Mouse (Mus musculus): ENCODE measurements around the gene Kyat1.
"Not testable (repeated sequence)": the region's sequence is repeated elsewhere in the genome, so short reads cannot be mapped to it uniquely, and the experiment has no call there.

The Kyat1 gene

DNA sequence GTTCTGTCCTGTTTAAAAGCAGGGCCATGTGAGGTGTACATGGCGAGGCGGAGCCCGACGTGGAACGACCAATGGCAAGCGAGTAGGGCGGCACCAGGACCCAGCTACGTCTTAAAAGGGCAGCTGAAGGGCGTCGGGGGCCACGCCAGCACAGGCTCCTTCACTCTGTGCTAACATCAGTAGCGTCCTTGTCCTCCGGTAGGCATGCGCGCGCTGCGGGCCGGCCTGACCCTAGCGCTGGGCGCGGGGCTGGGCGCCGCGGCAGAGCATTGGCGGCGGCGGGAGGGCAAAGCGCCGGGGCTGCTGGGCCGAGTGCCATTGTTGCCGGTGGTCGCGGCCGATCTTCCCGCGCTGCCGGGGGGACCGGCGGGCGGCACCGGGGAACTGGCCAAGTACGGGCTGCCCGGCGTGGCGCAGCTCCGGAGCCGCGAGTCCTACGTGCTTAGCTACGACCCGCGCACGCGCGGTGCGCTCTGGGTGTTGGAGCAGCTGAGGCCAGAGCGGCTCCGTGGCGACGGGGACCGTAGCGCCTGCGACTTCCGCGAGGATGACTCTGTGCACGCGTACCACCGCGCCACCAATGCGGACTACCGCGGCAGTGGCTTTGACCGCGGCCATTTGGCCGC lies 34.2 kb downstream of the Kyat1 start, which contains the start of gene Endog:
TSS of gene Endog (plus strand) at position 123 of the 626 bp plus-strand sequence.
- peak; percentile 87 for DNase-seq

DNA sequence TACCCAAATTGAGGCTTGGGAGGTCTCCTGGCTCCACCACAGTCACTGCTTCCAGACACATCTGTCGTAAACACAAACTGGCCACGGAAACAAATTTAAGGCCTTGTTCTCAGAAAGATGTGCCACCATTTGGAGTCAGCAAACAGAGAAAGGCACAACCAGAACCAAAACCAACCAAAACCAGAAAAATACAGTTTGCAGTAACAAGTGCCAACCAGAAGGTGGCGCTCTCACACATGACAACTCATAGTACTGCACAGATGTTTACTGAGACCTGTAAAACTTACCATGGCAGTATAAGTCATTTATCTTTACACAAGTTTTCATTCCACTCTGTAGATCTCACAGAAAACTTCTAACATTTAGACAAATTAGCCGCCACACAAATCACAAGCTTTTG lies 39.0 kb downstream of the Kyat1 start:
- DNase-seq = peak; percentile 27

DNA sequence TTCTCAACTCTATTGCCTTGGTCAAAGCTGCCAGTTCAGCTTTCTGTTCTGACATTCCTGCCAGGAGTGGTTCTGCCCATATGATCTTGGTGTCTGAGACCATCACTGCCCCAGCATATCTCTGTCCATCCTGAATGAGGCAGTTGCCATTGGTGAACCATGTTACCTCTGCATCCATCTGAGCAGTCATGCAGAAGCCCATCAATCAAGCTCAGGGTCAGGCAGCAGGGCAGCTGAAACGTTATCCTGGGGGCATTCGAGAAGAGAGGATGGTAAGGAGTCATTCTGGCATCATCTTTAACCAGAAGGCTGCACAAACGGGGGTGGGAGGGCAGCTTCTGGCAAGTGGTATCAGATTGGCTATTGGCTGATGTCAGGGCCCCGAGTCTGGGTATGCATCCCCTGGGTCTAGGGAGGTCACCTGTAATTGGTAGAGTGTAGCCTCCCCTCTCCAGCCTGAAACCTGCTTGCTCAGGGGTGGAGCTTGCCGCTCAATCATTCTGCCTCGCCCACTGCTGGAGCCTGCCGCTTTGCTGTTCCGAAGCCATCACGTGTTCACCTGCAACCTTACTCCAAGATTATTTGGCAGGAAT lies 41.2 kb downstream of the Kyat1 start:
- DNase-seq = no peak

DNA sequence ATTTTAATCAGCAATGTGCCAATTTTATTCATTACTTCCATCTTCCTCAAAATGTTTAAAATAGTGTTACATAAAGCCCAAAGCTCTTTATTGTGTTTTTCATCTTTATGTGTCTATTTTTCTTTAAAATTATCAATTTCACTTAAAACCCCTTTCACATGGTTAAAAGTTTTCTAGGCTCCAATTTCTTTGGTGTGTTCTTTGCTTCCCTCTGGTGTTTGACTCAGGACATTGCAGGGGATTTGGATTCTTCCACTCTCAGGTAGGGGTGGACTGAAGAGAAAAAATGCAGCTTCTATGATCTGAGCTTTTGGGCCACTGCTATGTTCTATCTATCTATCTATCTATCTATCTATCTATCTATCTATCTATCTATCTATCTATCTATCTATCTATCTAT lies 43.8 kb downstream of the Kyat1 start:
- peak; percentile 44 for DNase-seq

DNA sequence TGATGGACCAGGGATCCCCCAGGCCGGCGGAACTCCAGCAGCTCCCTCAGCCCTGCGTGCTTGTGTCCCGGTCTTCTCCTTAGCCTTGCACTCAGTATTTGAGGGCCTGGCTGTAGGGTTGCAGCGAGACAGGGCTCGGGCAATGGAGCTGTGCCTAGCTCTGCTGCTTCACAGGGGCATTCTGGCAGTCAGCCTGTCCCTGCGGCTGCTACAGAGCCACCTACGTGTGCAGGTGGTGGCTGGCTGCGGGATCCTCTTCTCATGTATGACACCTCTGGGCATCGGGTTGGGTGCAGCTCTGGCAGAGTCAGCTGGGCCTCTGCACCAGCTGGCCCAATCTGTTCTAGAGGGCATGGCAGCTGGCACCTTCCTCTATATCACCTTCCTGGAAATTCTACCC lies 45.8 kb downstream of the Kyat1 start:
- not testable (repeated sequence) for DNase-seq

DNA sequence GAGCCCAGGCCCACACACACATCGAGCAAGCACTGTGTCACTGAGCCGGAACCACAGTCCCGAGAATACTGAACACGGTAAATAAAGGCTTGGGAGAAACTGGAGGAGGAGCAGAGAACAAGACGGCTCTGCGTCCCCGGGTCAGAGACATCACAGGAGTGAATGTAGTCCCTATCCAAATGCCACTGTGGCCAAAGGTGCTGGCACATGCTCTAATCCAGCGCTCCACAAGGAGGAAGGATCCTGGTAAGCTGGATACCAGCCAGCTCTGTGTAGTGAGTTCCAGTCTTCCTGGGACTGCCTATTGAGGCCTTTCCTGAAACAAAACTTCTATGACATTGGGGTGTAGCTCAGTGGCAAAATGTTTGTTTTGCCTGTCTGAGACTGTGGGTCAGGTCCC lies 53.0 kb downstream of the Kyat1 start:
- DNase-seq = no peak

DNA sequence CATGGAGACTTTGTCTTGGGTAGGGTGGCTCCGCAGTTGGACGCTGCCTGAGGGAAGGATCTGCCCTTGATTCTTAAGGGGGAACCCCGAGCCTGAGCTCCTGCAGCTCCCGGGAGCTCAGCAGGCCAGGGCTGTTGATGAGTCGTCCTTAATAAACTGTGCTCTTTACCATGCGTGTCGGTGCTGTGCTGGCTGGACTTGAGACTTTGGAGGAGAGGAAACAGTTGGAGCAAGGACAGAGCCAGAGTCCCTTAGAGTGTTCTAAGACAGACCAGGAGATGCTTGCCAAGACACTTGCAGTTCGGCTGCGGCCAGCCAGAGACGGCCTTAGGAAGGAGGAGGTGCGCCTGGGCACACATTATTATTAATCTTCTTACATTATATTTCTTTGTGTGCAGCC lies 53.8 kb downstream of the Kyat1 start:
- no peak for DNase-seq

DNA sequence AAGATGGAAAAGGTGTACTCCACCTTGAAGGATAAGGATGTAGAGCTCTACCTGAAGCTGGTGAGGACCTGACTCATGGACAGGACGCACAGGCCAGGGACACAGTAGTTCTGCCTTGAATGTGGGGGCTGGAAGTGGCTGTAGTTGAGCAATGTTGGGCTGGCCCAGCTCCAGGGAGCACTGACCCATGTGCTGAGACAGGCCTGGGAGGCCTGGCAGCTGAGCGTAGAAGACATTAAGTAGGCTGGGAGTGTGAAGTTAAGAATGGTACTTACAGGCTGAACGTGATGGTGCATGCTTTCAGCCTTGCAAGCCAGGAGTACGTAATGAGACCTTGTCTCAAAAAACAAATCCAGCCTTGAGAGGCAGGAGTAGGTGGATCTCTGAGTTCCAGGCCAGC lies 58.2 kb downstream of the Kyat1 start:
- DNase-seq = no peak

DNA sequence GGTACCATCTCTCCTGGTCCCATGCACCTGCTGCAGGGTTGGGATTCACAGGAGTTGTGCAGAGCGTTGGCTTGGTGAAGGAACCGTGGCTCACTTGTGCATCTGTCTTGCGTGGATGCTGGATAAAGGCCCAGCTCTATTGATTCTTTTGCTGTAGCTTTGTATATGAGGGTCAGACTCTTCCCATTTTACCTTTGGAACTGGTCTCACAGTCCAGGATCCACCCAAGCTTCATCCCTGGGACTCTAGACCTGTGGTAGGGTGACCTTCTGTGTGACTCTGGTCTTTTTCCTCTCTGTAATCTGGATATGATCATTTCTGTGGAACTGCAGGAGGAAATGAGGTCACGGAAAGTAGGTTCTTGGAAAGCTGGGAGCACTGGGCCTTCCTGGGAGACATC lies 61.2 kb downstream of the Kyat1 start:
- no peak for DNase-seq

DNA sequence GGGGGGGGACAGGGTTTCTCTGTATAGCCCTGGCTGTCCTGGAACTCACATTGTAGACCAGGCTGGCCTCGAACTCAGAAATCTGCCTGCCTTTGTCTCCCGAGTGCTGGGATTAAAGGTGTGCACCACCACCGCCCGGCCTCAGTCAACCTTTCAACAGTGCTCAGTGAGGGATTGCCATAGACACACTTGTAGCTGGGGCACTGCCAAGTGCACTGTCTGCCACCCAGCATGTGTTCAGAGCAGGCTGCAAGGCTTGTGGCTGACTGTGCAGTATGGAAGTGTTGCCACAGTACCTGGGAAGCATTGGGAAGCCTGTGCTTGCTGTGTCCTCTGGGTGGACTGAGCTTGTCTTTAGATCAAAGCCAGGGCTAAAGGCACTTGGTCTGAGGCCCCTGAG lies 65.6 kb downstream of the Kyat1 start:
- not testable (repeated sequence) for DNase-seq

DNA sequence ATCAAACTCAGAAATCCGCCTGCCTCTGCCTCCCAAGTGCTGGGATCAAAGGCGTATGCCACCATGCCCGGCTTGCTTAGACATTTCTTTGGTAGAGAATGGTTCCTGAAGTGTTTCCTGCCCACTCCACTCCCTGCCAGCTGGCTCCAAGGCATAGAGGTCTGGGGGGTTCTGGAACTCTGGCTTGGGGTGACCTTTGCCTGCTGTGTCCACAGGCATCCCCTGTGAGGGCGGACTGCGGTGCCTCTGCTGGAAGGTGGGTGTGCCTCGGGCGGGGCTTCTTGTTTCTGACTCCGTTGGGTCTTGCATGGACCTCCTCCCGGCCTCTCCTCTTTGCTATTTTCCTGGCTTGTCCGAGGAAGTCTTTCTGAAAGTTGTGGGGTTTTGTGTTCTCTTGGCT lies 69.2 kb downstream of the Kyat1 start:
- DNase-seq = no peak
